Mouse (Mus musculus) erythroblast, embryonic 14.5 days (primary cell): ENCODE results near the gene Casp1.

Experiments used
- GATA1 ChIP-seq: IDR thresholded peaks from 2 replicates; pipeline ENCODE4 v1.6.1; 2012; ENCODE audit warnings: low read length, inconsistent platforms, mixed read lengths
- TAL1 ChIP-seq: IDR thresholded peaks from 3 replicates; pipeline ENCODE4 v1.6.1; 2012; ENCODE audit warnings: low read length, inconsistent platforms, mixed read lengths

DNA sequence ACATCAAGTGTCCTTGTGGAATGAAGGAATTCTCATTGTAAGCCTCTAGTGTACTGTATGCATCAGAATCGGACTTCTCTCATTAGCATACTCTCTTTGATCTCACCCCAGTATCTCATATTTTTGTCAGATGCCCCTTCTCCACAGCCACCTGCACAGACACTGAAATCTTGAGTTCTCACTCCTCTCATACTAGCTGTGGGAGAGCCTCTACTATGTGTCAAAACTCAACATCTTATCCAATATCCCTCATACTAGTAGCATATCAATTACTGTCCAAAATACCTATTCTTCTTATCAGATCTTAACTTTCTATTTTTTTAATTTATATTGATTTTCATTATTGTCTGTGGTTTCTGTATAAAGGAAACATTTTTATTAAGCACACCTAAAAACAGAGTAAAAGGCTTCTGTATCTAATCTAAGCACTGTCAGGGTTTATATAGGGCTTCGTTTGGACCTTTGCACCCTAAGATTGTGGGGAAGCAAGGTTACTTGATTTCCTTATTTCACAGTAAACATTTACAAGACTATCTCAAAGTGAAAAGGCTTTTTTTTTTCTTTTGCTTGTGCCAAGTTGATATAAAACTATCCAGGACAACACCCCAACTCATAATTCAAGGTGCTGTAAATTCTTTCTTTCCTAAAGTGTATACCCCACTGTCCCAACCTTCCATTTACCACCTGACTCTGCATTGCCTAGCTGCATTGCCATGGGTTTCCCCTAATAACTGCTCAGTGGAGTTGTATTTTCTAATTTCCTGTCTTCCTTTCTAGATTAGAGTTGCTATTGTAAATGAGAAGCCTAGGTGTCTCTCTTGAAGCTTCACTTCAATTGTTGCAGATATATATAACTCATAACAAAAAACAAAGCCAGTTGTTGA lies 1.7 kb upstream of the Casp1 start:
- TF ChIP-seq TAL1 (no peak), GATA1 (no peak)
